Mouse (Mus musculus): ENCODE measurements around the gene Armc2.

DNA sequence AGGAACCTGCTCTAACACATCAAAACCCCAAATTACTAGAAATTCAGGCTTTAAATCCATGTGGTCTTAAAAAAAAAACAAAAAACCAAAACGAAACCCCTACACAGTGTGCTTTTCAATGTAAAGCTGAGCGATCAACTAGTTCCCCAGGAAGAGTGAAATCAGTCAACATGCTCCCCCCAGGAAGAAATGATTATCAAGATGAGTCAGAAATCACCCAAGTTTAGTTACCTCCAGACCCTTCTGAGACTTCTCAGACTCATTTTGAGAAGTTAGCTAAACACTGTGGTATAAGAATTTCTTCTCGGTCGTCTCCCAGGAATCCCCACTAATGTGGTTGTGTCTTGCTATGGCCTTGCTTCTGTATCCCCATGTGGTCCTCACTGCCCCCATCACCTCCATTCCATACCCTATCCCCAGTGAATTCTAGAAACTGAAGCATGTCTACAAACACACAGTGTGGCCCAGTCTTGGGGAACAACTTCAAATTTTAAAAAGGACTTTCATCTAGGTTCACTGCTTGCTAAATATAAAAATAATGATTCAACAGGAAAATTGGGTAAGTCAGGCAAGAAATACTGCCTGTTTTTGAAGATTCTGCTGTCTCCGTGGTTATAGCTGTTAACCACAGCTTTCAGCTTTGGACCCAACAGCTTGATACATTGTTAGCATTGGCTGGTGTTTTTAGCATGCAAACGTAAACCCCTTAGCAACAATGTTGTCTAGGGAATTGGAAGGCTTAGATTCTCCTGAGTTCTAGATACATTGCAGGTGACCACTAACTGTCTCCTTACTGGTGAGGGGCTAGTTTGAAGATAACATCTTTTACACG is 39.6 kb downstream of the Armc2 start:
- TF ChIP-seq CTCF (IDR thresholded peaks at IDR 0.05) (no peak), EP300 (IDR thresholded peaks at IDR 0.05) (no peak)

Data from lung, postnatal 0 days (tissue).